Mouse (Mus musculus) limb, embryonic 11.5 days (tissue): Measurements from ENCODE around the gene Alb. TPM values are rescaled to one million over a fixed set of nuclear protein-coding genes. Genes with fewer than 3 reads are reported as not detected.
A peak's percentile ranks its signal among the peaks of the same experiment; 100 is the strongest.

Source experiments
- ATAC-seq: fragments of 200-750 bp; cut with Nextera tagmentation; 2 replicates; pipeline ENCODE4 v1.8.0; 2017; ENCODE audit warnings: low read depth; ENCODE audit not compliant: insufficient number of reproducible peaks, low FRiP score, low TSS enrichment
- DNase-seq: peaks from one replicate; pipeline ENCODE4 v3.0.0-alpha.2; 2015; ENCODE audit warnings: low spot score
- H3K27ac ChIP-seq: fragments of 300-500 bp; sonication (generic); replicated peaks from 2 replicates; pipeline ENCODE4 v1.5.1; 2014; ENCODE audit warnings: low read depth, mild to moderate bottlenecking, low read length
- H3K27me3 ChIP-seq: fragments of 300-500 bp; sonication (generic); 2 replicates; pipeline ENCODE4 v1.6.1; 2014; ENCODE audit warnings: mild to moderate bottlenecking, low read length, mixed read lengths; ENCODE audit not compliant: control insufficient read depth, insufficient read depth
- H3K36me3 ChIP-seq: fragments of 300-500 bp; sonication (generic); 2 replicates; pipeline ENCODE4 v1.6.1; 2014; ENCODE audit warnings: mild to moderate bottlenecking, low read length, moderate library complexity, mixed read lengths; ENCODE audit not compliant: control insufficient read depth, insufficient read depth
- H3K4me1 ChIP-seq: fragments of 300-500 bp; sonication (generic); 2 replicates; pipeline ENCODE4 v1.6.1; 2014; ENCODE audit warnings: low read length, mixed read lengths; ENCODE audit not compliant: control insufficient read depth, insufficient read depth
- H3K4me2 ChIP-seq: fragments of 300-500 bp; sonication (generic); 2 replicates; pipeline ENCODE4 v1.6.1; 2014; ENCODE audit warnings: low read depth, mild to moderate bottlenecking, moderate library complexity; ENCODE audit not compliant: severe bottlenecking
- H3K4me3 ChIP-seq: fragments of 300-500 bp; sonication (generic); 2 replicates; pipeline ENCODE4 v1.5.1; 2014; ENCODE audit warnings: low read depth, low read length
- H3K9ac ChIP-seq: fragments of 300-500 bp; sonication (generic); 2 replicates; pipeline ENCODE4 v1.6.1; 2014; ENCODE audit warnings: mild to moderate bottlenecking, low read length
- H3K9me3 ChIP-seq: fragments of 300-500 bp; sonication (generic); 2 replicates; pipeline ENCODE4 v1.6.1; 2016; ENCODE audit warnings: low read length; ENCODE audit not compliant: control insufficient read depth
- WGBS: fragments of 180-500 bp; shearing (Covaris S2); extraction: QIAGEN DNeasy Blood & Tissue Kit; methylation state at CpG from one replicate; pipeline ENCODE4 v1.1.7; 2014; 5-methylcytosine and 5-hydroxymethylcytosine counted together
- polyA plus RNA-seq: library from polyadenylated mRNA; unstranded; fragments of >200 nt; fragmentation: Nextera tagmentation; extraction: Ambion mirVana; gene quantifications from 2 replicates; pipeline ENCODE4 v1.2.1, GENCODE M21; 2014

Gene Alb
- polyA plus RNA-seq, 1 experiment from 2014 or later, result 0.93 TPM

DNA sequence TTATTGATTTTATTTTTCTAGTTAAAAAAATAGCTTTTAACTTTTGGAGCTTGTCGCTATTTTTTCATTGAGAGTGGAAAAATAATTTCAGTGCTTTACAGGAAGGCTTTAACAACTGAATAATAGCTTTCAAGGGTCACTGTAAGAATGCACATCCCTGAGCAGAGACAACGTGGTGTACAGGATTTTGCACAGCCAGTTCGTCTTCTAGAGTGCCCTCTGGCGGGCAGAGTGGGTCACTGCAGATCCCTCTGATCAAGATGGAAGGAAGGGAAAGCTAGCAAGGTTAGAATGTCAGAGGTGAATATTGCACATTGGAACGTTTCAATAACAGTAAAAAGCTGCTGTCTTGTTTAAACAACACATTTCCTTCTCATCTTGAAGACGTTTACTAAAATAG, 40.0 kb downstream of the Alb start:
- Histone ChIP-seq H3K4me2 (no peak overlapping the region), H3K4me1 (no peaks in the 10 kb centered on the region)
- ATAC-seq, result no peak

DNA sequence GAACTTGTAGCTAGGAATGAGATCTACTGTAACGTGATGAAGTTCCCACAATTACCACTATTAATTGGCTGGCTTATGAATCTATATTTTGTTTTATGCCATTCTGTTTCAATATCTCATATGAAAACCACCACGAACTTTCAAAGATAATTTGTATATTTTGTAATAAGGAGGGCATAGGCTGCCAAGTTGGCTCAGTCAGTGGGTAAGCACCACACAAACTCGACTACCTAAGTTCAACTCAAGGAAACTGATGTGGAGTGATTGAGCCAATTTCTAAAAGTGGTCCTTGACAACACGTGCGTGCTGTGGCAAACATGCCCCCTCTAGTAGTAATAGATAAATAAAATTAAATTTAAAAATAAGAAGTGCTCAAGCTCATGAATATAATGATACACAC, 41.1 kb downstream of the Alb start:
- no peaks in the 10 kb centered on the region for H3K36me3 ChIP-seq
- ATAC-seq, result no peak
- no peak overlapping the region for H3K4me3 ChIP-seq
- 87% methylated on average over 5 of the region's 5 CpGs for WGBS
- no peaks in the 10 kb centered on the region for H3K9me3 ChIP-seq
- DNase-seq, result no peak
- H3K27me3 ChIP-seq, result no peaks in the 10 kb centered on the region
- no peak overlapping the region for H3K9ac ChIP-seq
- no peak overlapping the region for H3K27ac ChIP-seq
- no peaks in the 10 kb centered on the region for H3K4me1 ChIP-seq
- no peak overlapping the region for H3K4me2 ChIP-seq

More for the DNA sequence above, 40.0 kb downstream of the Alb start:
- no peaks in the 10 kb centered on the region for H3K36me3 ChIP-seq
- no peak overlapping the region for H3K4me3 ChIP-seq
- H3K27ac ChIP-seq, result no peak overlapping the region
- DNase-seq, result peak; percentile 84
- 7% methylated on average over 6 of the region's 6 CpGs for WGBS
- no peaks in the 10 kb centered on the region for H3K27me3 ChIP-seq
- no peak overlapping the region for H3K9ac ChIP-seq
- no peaks in the 10 kb centered on the region for H3K9me3 ChIP-seq

GRCm38 (mm10) chr5:90504742-90505141, 44.0 kb downstream of the Alb start:
- H3K36me3 ChIP-seq, result no peaks in the 10 kb centered on the region
- DNase-seq (no peak), ATAC-seq (no peak)
- H3K4me1 ChIP-seq, result no peaks in the 10 kb centered on the region
- H3K4me3 ChIP-seq, result no peak overlapping the region
- no peak overlapping the region for H3K4me2 ChIP-seq
- no peak overlapping the region for H3K27ac ChIP-seq
- H3K27me3 ChIP-seq, result no peaks in the 10 kb centered on the region
- H3K9me3 ChIP-seq, result no peaks in the 10 kb centered on the region
- 85% methylated on average over 11 of the region's 11 CpGs for WGBS
- no peak overlapping the region for H3K9ac ChIP-seq

DNA sequence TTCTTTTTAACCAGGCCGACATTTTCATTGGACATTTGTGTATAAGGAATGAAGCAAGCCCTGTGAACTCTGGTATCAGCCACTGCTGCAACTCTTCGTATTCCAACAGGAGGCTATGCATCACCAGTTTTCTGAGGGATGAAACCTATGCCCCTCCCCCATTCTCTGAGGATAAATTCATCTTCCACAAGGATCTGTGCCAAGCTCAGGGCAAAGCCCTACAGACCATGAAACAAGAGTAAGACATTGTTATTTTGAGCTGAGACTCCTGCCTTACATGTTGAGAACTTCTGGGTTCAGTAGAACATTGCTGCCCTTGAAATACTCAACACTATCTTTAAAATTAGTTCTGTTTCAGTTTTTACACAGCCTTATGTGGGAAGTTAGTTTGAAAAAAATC, 45.8 kb downstream of the Alb start:
- no peak for DNase-seq
- Histone ChIP-seq H3K4me3 (no peak overlapping the region), H3K27ac (no peak overlapping the region), H3K9ac (no peak overlapping the region), H3K36me3 (no peaks in the 10 kb centered on the region), H3K4me1 (no peaks in the 10 kb centered on the region), H3K27me3 (no peaks in the 10 kb centered on the region), H3K4me2 (no peak overlapping the region), H3K9me3 (no peaks in the 10 kb centered on the region)
- ATAC-seq, result no peak
- 84% methylated on average over 2 of the region's 2 CpGs for WGBS

GRCm38 (mm10) chr5:90507411-90507949, 46.8 kb downstream of the Alb start:
- WGBS, result 66% methylated on average over 13 of the region's 13 CpGs
- DNase-seq, result no peak
- H3K9ac ChIP-seq, result no peak overlapping the region
- H3K4me3 ChIP-seq, result no peak overlapping the region
- no peak overlapping the region for H3K27ac ChIP-seq
- H3K4me2 ChIP-seq, result no peak overlapping the region
- no peak for ATAC-seq
- H3K9me3 ChIP-seq, result no peaks in the 10 kb centered on the region
- no peaks in the 10 kb centered on the region for H3K27me3 ChIP-seq
- H3K36me3 ChIP-seq, result no peaks in the 10 kb centered on the region
- no peaks in the 10 kb centered on the region for H3K4me1 ChIP-seq

- DNase-seq, result no peak
Observed at GRCm38 (mm10) chr5:90509828-90510592, 49.3 kb downstream of the Alb start.

DNA sequence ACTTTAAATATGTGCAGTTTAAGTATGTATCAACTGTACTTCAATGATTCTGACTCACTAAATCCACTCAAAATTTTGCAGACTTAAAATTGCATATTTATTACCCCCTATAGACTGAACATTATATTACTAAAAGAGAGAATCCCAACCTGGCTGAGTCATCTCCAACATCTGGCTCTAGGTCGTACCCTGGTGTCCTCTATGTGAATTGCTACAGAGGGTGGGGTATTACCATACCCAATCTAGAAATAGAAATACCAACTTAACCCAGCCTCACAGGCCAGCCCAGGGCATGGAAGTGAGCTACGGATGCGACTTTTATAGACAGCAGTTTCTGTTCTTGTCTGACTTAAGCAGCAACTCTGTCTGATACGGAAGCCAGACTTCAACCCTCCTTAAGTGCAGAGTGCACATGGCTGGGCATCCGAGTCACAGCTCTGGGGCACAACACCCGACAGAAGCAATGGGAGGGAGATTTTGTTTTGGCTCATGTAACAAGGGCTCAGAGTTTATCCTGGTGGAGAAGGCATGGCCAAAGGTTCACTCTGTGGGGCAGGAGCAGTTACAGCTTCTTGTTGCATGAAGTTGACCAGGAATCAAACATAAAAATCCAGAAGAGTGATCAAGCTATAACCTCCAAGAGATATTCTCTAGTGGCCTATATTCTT, 51.7 kb downstream of the Alb start:
- no peaks in the 10 kb centered on the region for H3K9me3 ChIP-seq
- H3K9ac ChIP-seq, result no peak overlapping the region
- DNase-seq (no peak), ATAC-seq (no peak; the same call in 1 of the 2 replicates)
- WGBS, result 87% methylated on average over 6 of the region's 6 CpGs
- no peak overlapping the region for H3K4me2 ChIP-seq
- H3K4me3 ChIP-seq, result no peak overlapping the region
- H3K36me3 ChIP-seq, result no peaks in the 10 kb centered on the region
- H3K27ac ChIP-seq, result no peak overlapping the region
- no peaks in the 10 kb centered on the region for H3K27me3 ChIP-seq
- no peaks in the 10 kb centered on the region for H3K4me1 ChIP-seq

More at GRCm38 (mm10) chr5:90509828-90510592, 49.3 kb downstream of the Alb start:
- no peaks in the 10 kb centered on the region for H3K27me3 ChIP-seq
- H3K4me2 ChIP-seq, result no peak overlapping the region
- H3K9ac ChIP-seq, result no peak overlapping the region
- H3K4me3 ChIP-seq, result no peak overlapping the region
- no peaks in the 10 kb centered on the region for H3K4me1 ChIP-seq
- H3K9me3 ChIP-seq, result no peaks in the 10 kb centered on the region
- H3K36me3 ChIP-seq, result no peaks in the 10 kb centered on the region
- WGBS, result 91% methylated on average over 5 of the region's 5 CpGs
- H3K27ac ChIP-seq, result no peak overlapping the region
- ATAC-seq, result no peak

DNA sequence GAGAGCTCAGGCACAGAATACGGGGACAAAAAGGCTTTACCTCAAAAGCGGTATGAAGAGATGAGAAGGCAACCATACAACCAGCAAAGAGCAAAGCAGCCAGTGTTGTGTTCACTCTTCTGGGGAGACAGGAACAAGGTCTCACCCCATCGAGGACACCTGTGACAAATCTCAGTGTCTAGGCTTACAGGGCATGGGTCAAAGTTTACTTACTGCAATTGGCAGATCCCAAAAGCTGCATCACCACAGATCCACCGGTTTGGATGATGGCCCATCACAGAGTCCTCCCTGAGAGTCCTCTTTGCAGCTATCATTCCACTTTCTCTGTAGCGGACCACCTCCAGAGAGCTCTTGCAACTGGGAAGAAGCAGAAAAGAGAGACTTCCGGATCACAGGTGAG, 54.9 kb downstream of the Alb start:
- DNase-seq (no peak), ATAC-seq (no peak)
- 88% methylated on average over 6 of the region's 6 CpGs for WGBS
- H3K4me3 ChIP-seq, result no peak overlapping the region
- no peak overlapping the region for H3K9ac ChIP-seq
- H3K27me3 ChIP-seq, result no peaks in the 10 kb centered on the region
- H3K4me2 ChIP-seq, result no peak overlapping the region
- no peaks in the 10 kb centered on the region for H3K36me3 ChIP-seq
- H3K9me3 ChIP-seq, result no peaks in the 10 kb centered on the region
- H3K27ac ChIP-seq, result no peak overlapping the region
- no peaks in the 10 kb centered on the region for H3K4me1 ChIP-seq
